Mouse (Mus musculus) A20 (cell line): ENCODE results near the gene Vstm5.
A peak's percentile ranks its signal among the peaks of the same experiment; 100 is the strongest.
"Not testable (repeated sequence)": the region's sequence is repeated elsewhere in the genome, so short reads cannot be mapped to it uniquely, and the experiment has no call there.

ENCODE experiments used
- DNase-seq: peaks from one replicate; pipeline ENCODE4 v3.0.0-alpha.2; 2011; ENCODE audit warnings: low read depth, low spot score

The Vstm5 gene

DNA sequence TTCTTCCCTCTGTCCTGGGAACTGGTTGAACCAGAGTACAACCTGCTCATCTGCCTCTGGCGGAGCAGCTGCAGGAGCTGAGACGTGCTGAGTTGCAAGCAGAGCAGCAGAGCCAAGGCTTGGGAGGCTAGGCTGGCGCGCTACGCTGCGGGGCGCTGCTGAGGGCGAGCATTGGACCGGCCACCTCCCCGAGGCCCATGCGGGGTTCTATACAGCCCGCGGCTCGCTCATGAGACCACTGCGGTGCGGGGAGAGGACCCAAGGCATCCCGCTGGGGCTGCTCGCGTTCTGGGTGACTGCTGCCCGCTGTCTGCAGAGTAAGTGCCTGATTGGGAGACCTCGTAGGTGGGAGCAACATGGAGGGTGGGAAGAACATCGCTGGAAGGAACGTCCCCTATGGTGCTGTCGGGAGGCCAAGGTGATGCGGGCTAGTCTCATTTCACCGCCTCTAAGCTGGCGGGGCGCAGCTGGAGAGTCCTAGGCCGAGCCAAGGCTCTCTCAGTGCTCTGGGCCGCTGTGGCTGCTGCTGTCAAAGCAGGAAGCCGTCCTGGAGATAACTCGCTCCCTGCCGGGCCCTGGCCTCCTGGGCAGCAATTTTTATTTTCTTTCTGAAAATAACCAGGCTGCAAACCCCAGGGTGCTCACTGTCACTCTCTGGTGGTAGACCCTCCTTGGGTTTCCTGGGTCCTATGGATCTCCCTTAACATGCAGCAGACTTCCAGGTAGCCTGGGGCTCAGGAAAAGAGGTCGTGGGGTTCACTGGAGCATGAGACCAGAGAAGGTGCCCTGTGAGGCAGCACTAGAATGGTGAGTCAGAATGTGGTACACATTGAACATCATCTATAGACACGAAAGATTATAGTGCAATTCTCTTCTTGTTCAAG, at the start of gene Vstm5:
TSS of gene Vstm5 (plus strand) at position 4 of the 884 bp plus-strand sequence.
- no peak for DNase-seq

GRCm38 (mm10) chr9:15194806-15195205, 44.0 kb upstream of the Vstm5 start:
- not testable (repeated sequence) for DNase-seq

GRCm38 (mm10) chr9:15206631-15207030, 32.2 kb upstream of the Vstm5 start:
- DNase-seq: no peak

DNA sequence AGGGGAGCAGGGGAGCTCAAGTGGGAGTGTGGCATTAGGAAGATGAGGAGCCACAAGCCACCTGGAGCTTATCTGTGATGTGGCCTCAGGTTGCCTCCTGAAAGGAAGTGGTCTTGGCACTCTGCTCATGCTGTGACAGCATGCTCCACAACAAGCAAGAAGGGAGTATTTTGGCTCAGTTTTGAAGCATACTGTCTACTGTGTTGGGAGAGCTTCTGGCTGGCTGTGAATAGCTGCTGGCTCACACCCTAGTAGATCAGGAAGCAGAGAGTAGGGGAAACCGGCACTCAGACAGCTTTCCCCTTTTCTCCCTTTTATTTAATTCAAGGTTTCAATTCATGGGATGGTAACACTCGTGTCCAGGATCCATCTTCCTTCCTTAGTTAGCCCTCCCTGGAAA, 29.5 kb upstream of the Vstm5 start:
- DNase-seq: no peak

- DNase-seq: peak; percentile 10
These were observed 27.0 kb upstream of the Vstm5 start for GRCm38 (mm10) chr9:15211876-15212275.

DNA sequence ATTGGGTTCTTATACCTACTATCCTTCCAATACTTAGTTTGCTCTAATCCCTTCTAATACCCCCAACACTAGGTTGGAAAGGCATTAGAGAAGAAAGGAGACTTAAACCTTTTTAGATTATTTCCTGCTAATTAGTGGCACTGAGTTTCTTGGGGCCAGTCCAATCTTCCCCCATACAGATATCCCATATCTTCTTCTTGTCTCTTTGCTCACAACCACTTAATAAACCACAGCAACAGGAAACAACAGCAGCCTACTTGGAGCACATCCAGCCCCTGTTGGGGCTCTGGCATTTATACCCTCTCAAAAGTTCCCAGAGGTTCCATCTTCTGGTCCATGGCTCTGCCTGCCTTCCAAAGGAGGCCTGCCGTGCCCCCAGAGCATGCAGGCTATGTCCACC, 25.1 kb upstream of the Vstm5 start:
- DNase-seq: no peak

- DNase-seq: no peak
These were observed 13.9 kb upstream of the Vstm5 start for GRCm38 (mm10) chr9:15224912-15225311.

DNA sequence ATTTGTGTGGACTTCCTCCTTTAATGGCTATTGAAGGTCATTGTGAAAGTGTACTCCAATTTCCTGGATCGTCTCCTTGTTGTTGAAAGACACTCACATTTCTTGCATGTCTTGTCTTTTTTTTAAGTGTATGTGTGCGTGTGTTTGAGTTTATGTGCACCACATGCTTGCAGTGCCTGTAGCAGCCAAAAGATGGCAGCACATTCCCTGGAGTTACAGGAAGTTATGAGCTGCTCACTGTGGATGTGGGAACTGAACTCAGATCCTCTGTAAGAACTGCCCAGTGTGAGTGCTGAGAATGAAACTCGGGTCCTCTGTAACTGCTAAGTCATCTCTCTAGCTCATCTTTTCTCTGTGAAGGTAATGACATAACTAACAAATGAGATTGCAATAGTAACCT, 6.4 kb upstream of the Vstm5 start:
- DNase-seq: no peak

GRCm38 (mm10) chr9:15233604-15234003, 5.2 kb upstream of the Vstm5 start:
- DNase-seq: peak; percentile 20

- DNase-seq: no peak
These were observed 2.9 kb upstream of the Vstm5 start for GRCm38 (mm10) chr9:15235986-15236385.

GRCm38 (mm10) chr9:15237516-15238296, 1.1 kb upstream of the Vstm5 start:
- DNase-seq: no peak

DNA sequence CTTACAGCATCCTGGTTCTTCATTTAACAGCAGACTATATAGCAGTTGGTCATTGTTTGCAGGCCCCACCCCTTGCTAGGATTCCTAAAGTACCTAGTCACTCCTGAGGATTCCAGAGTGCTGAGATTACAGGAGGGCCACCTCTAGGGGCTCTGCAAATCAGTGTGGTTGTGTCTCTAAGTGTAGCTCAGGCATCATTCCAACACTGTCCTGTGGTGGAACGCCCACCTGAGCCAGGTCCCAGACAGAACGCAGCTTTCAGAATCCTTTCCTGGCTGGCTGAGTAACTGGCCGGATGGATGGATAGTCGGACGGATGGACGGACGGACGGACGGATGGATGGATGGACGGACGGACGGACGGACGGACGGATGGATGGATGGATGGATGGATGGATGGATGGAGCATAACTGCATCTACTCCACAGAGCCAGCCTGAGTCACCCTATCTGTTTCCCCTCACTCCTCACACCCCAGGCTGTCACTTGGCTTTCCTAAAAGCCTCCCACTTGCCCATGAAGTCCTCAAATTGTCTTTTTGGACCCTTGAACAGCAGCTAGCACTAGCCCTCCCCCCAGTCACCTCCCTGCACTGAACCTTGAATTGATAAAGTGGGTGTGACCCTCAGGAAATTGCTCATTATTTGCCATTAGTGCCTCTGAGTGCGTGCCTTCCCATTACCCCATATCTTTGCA, 401 bp upstream of the Vstm5 start:
- DNase-seq: no peak

GRCm38 (mm10) chr9:15240006-15240405, 1.2 kb downstream of the Vstm5 start:
- DNase-seq: no peak

DNA sequence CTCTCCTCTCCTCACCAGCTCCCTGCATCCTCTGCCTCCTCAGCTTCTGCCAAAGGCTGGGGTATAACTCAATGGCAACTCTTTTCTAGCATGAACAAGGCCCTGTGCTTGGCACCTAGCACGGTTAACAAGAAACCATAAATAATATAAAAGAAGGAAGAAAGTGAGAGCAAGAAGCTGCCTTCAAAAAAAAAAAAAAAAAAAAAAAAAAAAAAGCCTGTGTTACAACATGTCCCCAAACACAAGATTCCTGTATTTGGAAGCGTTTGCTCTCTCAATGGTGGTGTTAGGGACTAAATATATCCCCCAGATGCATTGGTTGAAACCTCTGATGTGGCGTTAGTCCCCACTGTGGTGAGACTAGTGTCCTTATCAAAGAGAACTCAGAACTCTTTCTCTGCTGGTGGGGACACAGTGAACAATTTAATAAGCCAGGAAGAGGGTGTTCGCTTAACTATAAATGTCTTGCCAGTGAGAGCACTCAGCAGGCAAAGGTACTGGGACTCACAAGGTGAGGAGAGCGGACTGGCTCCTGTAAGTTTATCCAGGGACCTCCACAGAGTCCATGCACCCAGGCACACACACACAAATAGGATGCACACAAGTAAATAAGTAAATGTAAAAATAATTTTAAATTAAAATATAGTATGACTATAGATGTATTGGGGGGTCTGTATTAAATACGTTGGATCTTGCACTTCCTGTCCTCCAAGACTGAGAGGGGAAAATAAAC, 2.2 kb downstream of the Vstm5 start:
- no peak for DNase-seq

DNA sequence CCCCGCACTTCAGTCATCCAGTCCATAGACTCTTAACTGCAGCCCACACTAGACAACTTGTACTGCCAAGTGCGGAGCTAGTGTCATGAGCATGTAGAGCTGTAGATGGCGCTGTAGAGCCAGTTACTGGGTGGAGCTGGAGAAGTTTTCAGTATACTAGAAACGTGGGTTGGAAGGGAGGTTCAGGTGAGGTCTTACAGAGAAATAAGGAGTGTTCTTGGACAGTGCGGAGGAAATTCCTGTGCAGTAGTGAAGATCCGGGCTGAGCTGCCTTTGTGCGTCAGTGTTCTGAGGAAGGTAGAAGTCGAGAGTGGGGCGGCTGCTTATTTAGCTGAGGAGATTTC, 2.7 kb downstream of the Vstm5 start:
- peak; percentile 68 for DNase-seq

- DNase-seq: no peak
These were observed 3.3 kb downstream of the Vstm5 start for GRCm38 (mm10) chr9:15242130-15242529.

DNA sequence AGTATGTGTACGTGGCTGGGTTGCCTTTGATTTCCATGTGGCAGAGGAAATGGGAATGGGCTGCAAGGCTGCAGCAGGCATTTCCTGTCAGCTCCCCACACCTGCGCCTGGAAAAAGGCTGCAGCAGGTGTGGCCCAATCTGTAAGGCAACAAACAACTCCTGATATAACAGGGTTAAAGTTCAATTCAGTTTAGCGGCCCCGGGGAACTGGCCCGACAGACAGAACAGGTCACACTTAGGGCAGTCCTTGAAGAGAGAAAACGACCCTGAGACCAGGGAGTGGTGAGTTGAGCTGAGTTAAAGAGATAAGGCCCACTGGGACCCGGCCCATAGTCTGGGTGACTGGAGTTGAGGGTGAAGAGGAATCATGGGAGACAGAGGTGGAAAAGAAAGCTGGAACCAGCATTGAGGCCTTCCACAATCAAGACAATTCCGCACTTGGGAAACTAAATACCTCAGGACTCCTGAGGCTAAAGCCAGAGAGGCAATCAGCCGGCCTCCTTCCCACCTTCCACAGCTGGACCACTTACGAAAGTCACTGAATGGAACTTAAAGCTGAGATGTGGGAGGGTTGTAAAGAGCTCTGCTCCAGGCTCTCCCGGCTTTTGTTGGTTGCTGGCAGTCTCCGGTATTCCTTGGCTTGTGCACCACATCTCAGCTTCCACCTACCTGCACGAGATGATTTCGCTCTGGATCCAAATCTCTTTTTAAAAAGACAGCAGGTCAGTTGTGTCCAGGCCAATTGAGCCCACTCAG, 6.7 kb downstream of the Vstm5 start:
- no peak for DNase-seq

GRCm38 (mm10) chr9:15250376-15250775, 11.5 kb downstream of the Vstm5 start:
- peak; percentile 13 for DNase-seq

DNA sequence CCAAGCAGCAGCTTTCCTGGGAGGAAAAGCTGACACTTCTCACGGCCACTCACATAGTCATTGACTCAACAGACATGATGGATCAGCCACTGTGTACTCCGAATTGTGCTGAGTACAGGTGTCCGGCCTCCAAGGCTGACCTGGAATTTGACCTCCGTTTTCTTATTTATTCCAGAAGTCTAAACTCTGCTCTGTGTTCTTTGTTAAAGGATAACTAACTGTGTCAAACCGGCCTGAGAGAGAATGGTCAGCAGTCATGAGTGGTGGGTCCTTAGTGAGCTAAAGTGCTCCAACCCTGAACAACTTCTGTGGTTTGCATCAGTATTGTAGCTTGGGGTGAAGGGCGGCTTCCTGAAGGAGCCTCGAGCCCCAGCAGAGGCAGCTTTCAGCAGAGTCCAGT, 13.4 kb downstream of the Vstm5 start:
- no peak for DNase-seq

DNA sequence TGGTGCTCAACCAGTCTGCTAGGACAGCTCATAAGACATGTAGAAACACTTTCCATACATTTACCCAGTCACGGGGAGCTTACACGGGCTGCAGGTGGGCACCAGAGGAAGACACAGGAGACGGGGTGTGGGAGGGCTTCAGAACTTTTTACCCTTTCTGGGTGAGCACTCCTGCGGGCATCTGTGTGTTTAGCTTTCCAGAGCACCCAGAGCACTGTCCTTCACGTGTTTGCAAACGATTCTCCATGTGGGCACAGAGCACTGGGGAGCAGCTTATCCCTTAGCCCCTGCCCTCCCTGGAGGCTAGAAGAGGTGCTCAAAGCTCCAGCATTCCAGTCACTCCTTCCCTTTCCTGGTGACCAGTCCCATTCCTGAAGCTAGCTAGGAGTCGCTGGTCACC, 15.7 kb downstream of the Vstm5 start:
- DNase-seq: no peak

GRCm38 (mm10) chr9:15256214-15256613, 17.4 kb downstream of the Vstm5 start:
- no peak for DNase-seq
